Mouse (Mus musculus): Measurements from ENCODE around the gene Slc48a1.

GRCm38 (mm10) chr15:97819937-97820336 is 41.6 kb downstream of the Slc48a1 start:
- no peak for TF ChIP-seq CTCF (IDR thresholded peaks at IDR 0.05; ENCODE audit: borderline replicate concordance, insufficient read depth, low read depth, low read length)
- TF ChIP-seq POLR2A (IDR thresholded peaks at IDR 0.05; ENCODE audit: borderline replicate concordance, insufficient read depth, low read length), result no peak
